Mouse (Mus musculus) erythroblast, embryonic 14.5 days (primary cell): Measurements from ENCODE around the gene Catsperg1.

Source experiments
- GATA1 ChIP-seq: IDR thresholded peaks from 2 replicates; pipeline ENCODE4 v1.6.1; 2012; ENCODE audit warnings: low read length, inconsistent platforms, mixed read lengths
- TAL1 ChIP-seq: IDR thresholded peaks from 3 replicates; pipeline ENCODE4 v1.6.1; 2012; ENCODE audit warnings: low read length, inconsistent platforms, mixed read lengths

DNA sequence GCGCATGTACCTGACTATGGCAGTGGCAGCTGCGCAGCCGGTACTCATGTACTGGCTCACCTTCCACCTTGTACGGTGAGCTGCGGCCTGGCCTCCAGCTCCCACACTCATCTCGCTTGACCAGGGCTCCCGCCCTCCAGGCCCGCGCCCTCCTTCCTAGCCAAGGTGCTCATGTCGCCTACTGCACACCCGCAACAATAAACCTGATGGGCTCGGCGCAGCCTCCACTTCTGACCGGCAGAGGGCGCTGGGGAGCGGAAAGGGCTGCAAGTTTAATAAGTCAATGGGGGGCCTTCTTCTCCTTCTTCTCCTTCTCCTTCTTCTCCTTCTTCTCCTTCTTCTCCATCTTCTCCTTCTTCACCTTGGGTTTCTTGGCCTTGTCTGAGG is 33.5 kb upstream of the Catsperg1 start:
- TF ChIP-seq GATA1 (no peak), TAL1 (no peak)
